Mouse (Mus musculus) G1E (cell line): ENCODE data around the gene Galt.

ENCODE experiments used
- CTCF ChIP-seq: IDR thresholded peaks from 2 replicates; pipeline ENCODE4 v1.5.1; 2012; ENCODE audit warnings: low read depth, low read length, inconsistent platforms, mixed read lengths
- GATA1 ChIP-seq: IDR thresholded peaks from 2 replicates; pipeline ENCODE4 v1.6.1; 2012; ENCODE audit warnings: borderline replicate concordance, low read length, inconsistent platforms, mixed read lengths
- GATA2 ChIP-seq: IDR thresholded peaks from 2 replicates; pipeline ENCODE4 v1.6.1; 2012; ENCODE audit warnings: low read depth, low read length, inconsistent platforms, borderline replicate concordance
- POLR2AphosphoS5 ChIP-seq: IDR thresholded peaks from 2 replicates; pipeline ENCODE4 v1.6.1; 2012; ENCODE audit warnings: low read depth, low read length, inconsistent platforms; ENCODE audit not compliant: insufficient replicate concordance
- TAL1 ChIP-seq: conservative IDR thresholded peaks from 2 replicates; pipeline ENCODE4 v1.6.1; 2012; ENCODE audit warnings: low read depth, low read length, inconsistent platforms, mixed read lengths

DNA sequence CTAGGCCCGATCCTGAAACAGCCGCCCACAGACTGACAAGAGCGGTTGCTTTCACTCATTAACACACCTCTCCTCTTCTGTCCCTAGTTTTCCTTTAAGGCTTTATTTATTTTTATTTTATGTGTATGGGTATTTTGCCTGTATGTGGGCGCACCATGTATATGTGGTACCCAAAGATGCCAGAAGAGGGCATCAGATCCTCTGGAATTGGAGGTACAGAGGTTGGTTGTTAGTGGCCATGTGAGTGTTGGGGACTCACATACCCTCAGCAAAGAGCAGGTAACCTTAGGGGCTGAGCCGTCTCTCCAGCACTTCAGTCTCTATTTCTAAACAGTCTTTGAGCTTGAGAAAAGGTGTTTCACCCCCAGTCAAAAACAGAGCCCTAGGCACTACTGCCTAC is 39.4 kb upstream of the Galt start:
- TF ChIP-seq CTCF (0 out of 2 replicates have a peak, but pooled peaks have one; percentile 6), TAL1 (no peak), GATA1 (no peak), POLR2AphosphoS5 (no peak), GATA2 (no peak)
